Mouse (Mus musculus): ENCODE results near the gene Gm21304.

DNA sequence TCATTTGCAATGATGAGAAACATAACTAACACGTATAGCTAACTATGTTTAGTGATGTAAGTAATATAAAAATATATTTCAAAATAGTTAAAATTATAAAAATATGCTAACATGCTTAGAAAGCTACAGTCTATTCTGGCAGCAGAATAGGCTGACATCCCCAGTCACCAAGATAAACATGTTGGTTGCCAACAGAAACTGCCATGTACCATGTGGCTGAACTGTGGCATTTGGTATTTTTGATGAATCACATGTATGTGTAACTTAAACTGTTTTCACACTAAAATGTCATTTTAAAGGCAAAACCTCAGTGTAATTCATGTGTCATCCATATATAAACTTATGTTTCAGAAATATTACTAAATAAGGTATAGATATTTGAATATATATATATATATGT is 41.3 kb downstream of the Gm21304 start:
- TF ChIP-seq CTCF (IDR thresholded peaks at IDR 0.05) (no peak), POLR2A (IDR thresholded peaks at IDR 0.05; ENCODE audit: insufficient read depth, low read depth, low read length) (no peak)
